Mouse (Mus musculus) embryonic facial prominence, embryonic 11.5 days (tissue): ENCODE data around the gene Nt5dc1. TPM values are rescaled to one million over a fixed set of nuclear protein-coding genes. Genes with fewer than 3 reads are reported as not detected.

Source experiments
- ATAC-seq: fragments of 200-750 bp; cut with Nextera tagmentation; replicated peaks from 2 replicates; pipeline ENCODE4 v1.8.0; 2017; ENCODE audit warnings: low read depth; ENCODE audit not compliant: insufficient number of reproducible peaks, low FRiP score, low TSS enrichment
- DNase-seq: peaks from one replicate; pipeline ENCODE4 v3.0.0-alpha.2; 2015; ENCODE audit warnings: low spot score
- H3K27ac ChIP-seq: fragments of 300-500 bp; sonication (generic); replicated peaks from 2 replicates; pipeline ENCODE4 v1.5.1; 2014; ENCODE audit warnings: mild to moderate bottlenecking, low read depth, low read length, control low read depth
- H3K27me3 ChIP-seq: fragments of 300-500 bp; sonication (generic); 2 replicates; pipeline ENCODE4 v1.6.1; 2014; ENCODE audit warnings: mild to moderate bottlenecking, low read length, moderate library complexity, mixed read lengths; ENCODE audit not compliant: control insufficient read depth, insufficient read depth
- H3K36me3 ChIP-seq: fragments of 300-500 bp; sonication (generic); replicated peaks from 2 replicates; pipeline ENCODE4 v1.6.1; 2014; ENCODE audit warnings: low read depth, mild to moderate bottlenecking, low read length, moderate library complexity, mixed read lengths; ENCODE audit not compliant: control insufficient read depth, insufficient read depth
- H3K4me1 ChIP-seq: fragments of 300-500 bp; sonication (generic); 2 replicates; pipeline ENCODE4 v1.6.1; 2014; ENCODE audit warnings: low read length, mixed read lengths; ENCODE audit not compliant: control insufficient read depth, insufficient read depth
- H3K4me2 ChIP-seq: fragments of 300-500 bp; sonication (generic); 2 replicates; pipeline ENCODE4 v1.6.1; 2014; ENCODE audit warnings: low read depth, mild to moderate bottlenecking, control low read depth, low read length, moderate library complexity
- H3K4me3 ChIP-seq: fragments of 300-500 bp; sonication (generic); 2 replicates; pipeline ENCODE4 v1.5.1; 2014; ENCODE audit warnings: low read depth, low read length, control low read depth
- H3K9ac ChIP-seq: fragments of 300-500 bp; sonication (generic); replicated peaks from 2 replicates; pipeline ENCODE4 v1.6.1; 2014; ENCODE audit warnings: mild to moderate bottlenecking, control low read depth, low read length
- H3K9me3 ChIP-seq: fragments of 300-500 bp; sonication (generic); replicated peaks from 2 replicates; pipeline ENCODE4 v1.6.1; 2016; ENCODE audit warnings: mild to moderate bottlenecking, low read length, inconsistent platforms, mixed read lengths; ENCODE audit not compliant: control insufficient read depth
- WGBS: fragments of 180-500 bp; shearing (Covaris S2); extraction: QIAGEN DNeasy Blood & Tissue Kit; methylation state at CpG from one replicate; pipeline ENCODE4 v1.1.7; 2014; 5-methylcytosine and 5-hydroxymethylcytosine counted together
- polyA plus RNA-seq: library from polyadenylated mRNA; unstranded; fragments of >200 nt; fragmentation: Nextera tagmentation; extraction: Ambion mirVana; gene quantifications from 2 replicates; pipeline ENCODE4 v1.2.1, GENCODE M21; 2014

Gene Nt5dc1
- polyA plus RNA-seq, 1 experiment from 2014 or later: 7.6 TPM

DNA sequence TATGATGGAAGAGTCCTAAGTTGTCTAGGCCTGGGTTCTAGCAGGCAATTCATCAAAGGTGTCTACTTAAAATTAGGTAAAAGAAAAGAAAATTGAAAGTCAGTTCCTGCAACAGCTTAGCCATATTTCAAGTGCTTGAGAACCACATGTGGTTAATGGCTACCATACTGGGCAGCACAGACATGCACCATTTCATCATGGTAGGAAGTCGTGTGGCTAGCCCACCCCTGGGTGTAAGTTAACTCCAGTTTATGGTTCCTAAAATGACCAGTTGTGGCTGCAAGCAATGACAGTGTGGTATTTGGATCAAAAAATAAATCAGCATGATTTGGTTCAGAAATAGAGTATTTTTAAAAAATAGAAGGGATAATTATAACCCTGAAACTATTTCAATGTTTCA lies 76.5 kb downstream of the Nt5dc1 start:
- Histone ChIP-seq H3K9me3 (no peaks in the 10 kb centered on the region), H3K36me3 (no peaks in the 10 kb centered on the region), H3K9ac (no peak overlapping the region), H3K27ac (no peak overlapping the region), H3K4me3 (no peak overlapping the region), H3K27me3 (no peaks in the 10 kb centered on the region), H3K4me1 (no peaks in the 10 kb centered on the region), H3K4me2 (no peak overlapping the region)
- no peak for ATAC-seq
- DNase-seq: no peak
- 85% methylated on average over 1 of the region's 1 CpGs for WGBS

DNA sequence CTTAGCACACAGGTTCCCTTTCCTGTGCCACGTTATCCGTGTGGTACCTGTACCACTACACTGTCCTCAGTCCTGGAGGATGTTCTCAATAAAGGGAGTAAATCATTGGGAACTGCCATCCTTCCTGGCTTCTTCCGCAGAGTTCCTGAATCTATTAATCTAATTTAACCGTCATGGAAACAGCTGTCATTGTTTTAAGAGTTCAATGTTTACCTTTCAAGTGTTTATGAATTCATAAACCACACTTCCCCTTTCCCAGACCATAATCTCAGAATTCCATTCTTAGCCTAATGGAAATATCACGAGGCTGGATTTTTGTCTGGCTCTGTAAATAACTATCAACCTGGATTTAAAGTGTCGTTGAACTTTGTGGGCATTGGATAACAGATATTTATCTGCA lies 77.3 kb downstream of the Nt5dc1 start:
- ATAC-seq (no peak), DNase-seq (no peak)
- Histone ChIP-seq H3K9me3 (no peaks in the 10 kb centered on the region), H3K4me2 (no peak overlapping the region), H3K9ac (no peak overlapping the region), H3K27ac (no peak overlapping the region), H3K4me3 (no peak overlapping the region), H3K27me3 (no peaks in the 10 kb centered on the region), H3K36me3 (no peaks in the 10 kb centered on the region), H3K4me1 (no peaks in the 10 kb centered on the region)
- WGBS: 67% methylated on average over 6 of the region's 6 CpGs

GRCm38 (mm10) chr10:34328310-34328709 lies 90.0 kb downstream of the Nt5dc1 start:
- no peaks in the 10 kb centered on the region for H3K27me3 ChIP-seq
- H3K9ac ChIP-seq: no peak overlapping the region
- ATAC-seq: peak; percentile 52; the same call in 1 of the 2 replicates
- H3K4me3 ChIP-seq: no peak overlapping the region
- H3K36me3 ChIP-seq: no peaks in the 10 kb centered on the region
- H3K4me1 ChIP-seq: no peaks in the 10 kb centered on the region
- no peak overlapping the region for H3K27ac ChIP-seq
- H3K4me2 ChIP-seq: no peak overlapping the region
- WGBS: 0% methylated on average over 2 of the region's 2 CpGs
- no peaks in the 10 kb centered on the region for H3K9me3 ChIP-seq
- DNase-seq: peak; percentile 71

DNA sequence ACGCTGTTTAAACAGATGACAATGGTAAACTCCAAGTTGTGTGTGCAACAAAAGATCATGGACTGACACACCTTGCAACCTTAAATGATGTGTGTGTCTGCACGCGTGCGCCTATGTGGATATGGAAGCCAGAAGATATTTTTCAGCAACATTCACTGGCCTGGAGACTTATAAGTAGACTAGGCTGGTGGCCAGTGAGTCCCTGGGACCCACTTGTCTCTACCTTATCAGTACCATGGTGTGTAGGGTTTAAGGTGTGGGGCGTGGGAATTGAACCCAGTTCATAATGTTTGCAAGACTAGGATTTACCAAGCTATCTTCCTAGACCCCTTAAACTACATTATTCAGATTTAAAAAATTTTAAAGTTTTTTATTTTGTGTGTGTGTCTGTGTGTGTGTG lies 91.2 kb downstream of the Nt5dc1 start:
- no peak for ATAC-seq
- Histone ChIP-seq H3K4me2 (no peak overlapping the region), H3K27ac (no peak overlapping the region), H3K9ac (no peak overlapping the region), H3K4me1 (no peaks in the 10 kb centered on the region), H3K36me3 (no peaks in the 10 kb centered on the region), H3K27me3 (no peaks in the 10 kb centered on the region), H3K9me3 (no peaks in the 10 kb centered on the region), H3K4me3 (no peak overlapping the region)
- DNase-seq: no peak
- WGBS: 61% methylated on average over 5 of the region's 5 CpGs

GRCm38 (mm10) chr10:34326701-34327100 lies 91.7 kb downstream of the Nt5dc1 start:
- DNase-seq: peak; percentile 54

GRCm38 (mm10) chr10:34320809-34321208 lies 97.5 kb downstream of the Nt5dc1 start:
- Histone ChIP-seq H3K9ac (no peak overlapping the region), H3K36me3 (no peaks in the 10 kb centered on the region), H3K27ac (no peak overlapping the region), H3K27me3 (no peaks in the 10 kb centered on the region), H3K4me3 (no peak overlapping the region), H3K4me2 (no peak overlapping the region), H3K9me3 (no peaks in the 10 kb centered on the region), H3K4me1 (peaks cover 4% of the 10 kb centered on the region; the same call in 1 of the 2 replicates)
- WGBS: 76% methylated on average over 2 of the region's 2 CpGs
- ATAC-seq: no peak
- DNase-seq: no peak

More at GRCm38 (mm10) chr10:34326701-34327100, 91.7 kb downstream of the Nt5dc1 start:
- Histone ChIP-seq H3K4me2 (no peak overlapping the region), H3K4me3 (no peak overlapping the region), H3K9ac (no peak overlapping the region), H3K36me3 (no peaks in the 10 kb centered on the region), H3K4me1 (no peaks in the 10 kb centered on the region), H3K27ac (no peak overlapping the region), H3K9me3 (no peaks in the 10 kb centered on the region), H3K27me3 (no peaks in the 10 kb centered on the region)
- no peak for ATAC-seq
- 24% methylated on average over 4 of the region's 4 CpGs for WGBS

DNA sequence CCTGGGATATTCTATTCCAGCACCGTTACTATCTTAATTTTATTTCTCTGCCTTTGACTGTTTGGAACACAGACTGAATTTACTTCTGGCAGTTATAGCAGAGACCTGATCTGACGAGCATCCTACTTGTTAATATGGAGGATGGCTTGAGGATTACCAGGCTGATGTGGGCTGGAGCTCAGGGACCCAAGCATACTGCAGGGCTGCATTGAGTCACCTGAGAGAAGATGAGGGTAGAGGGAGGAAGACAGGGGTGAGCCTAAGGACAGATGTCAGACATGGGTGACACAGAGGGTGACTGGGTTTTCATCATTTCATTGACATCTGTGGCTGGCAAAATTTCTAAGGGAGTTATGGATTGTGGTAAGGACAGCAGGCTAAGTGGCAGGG lies 101.1 kb downstream of the Nt5dc1 start:
- no peak overlapping the region for H3K9ac ChIP-seq
- WGBS: 16% methylated on average over 2 of the region's 2 CpGs
- ATAC-seq (peak; percentile 78), DNase-seq (no peak)
- peaks cover 4% of the 10 kb centered on the region; the same call in 1 of the 2 replicates for H3K4me1 ChIP-seq
- H3K27me3 ChIP-seq: no peaks in the 10 kb centered on the region
- no peak overlapping the region for H3K4me3 ChIP-seq
- H3K36me3 ChIP-seq: no peaks in the 10 kb centered on the region
- no peaks in the 10 kb centered on the region for H3K9me3 ChIP-seq
- no peak overlapping the region for H3K27ac ChIP-seq
- H3K4me2 ChIP-seq: no peak overlapping the region

- WGBS: under 1% methylated on average over 3 of the region's 3 CpGs
- Histone ChIP-seq H3K9me3 (no peaks in the 10 kb centered on the region), H3K27ac (0 out of 2 replicates have a peak overlapping the region, but pooled peaks have one; percentile 44), H3K4me2 (peak overlapping the region; percentile 7; the same call in 1 of the 2 replicates), H3K36me3 (no peaks in the 10 kb centered on the region), H3K4me3 (no peak overlapping the region), H3K4me1 (peaks cover 4% of the 10 kb centered on the region; the same call in 1 of the 2 replicates), H3K27me3 (no peaks in the 10 kb centered on the region), H3K9ac (no peak overlapping the region)
- ATAC-seq (peak; percentile 94), DNase-seq (peak; percentile 81)
Measured at GRCm38 (mm10) chr10:34316571-34317216, 101.7 kb downstream of the Nt5dc1 start.
